Mouse (Mus musculus) forebrain, embryonic 15.5 days (tissue): ENCODE measurements at regions not wholly inside any gene's neighbourhood (a gene's known extent, or its start where the extent isn't known, plus 50 kb on each side); places are given as distances from the start of the nearest gene placed in this dataset.

Source experiments
- ATAC-seq: fragments of 200-750 bp; cut with Nextera tagmentation; replicated peaks from 2 replicates; pipeline ENCODE4 v1.8.0; 2017; ENCODE audit warnings: mild to moderate bottlenecking, moderate TSS enrichment, moderate library complexity
- H3K27ac ChIP-seq: fragments of 300-500 bp; sonication (generic); replicated peaks from 2 replicates; pipeline ENCODE4 v1.5.1; 2015; ENCODE audit warnings: mild to moderate bottlenecking, inconsistent platforms
- H3K27me3 ChIP-seq: fragments of 300-500 bp; sonication (generic); 2 replicates; pipeline ENCODE4 v1.6.1; 2015; ENCODE audit warnings: inconsistent platforms
- H3K36me3 ChIP-seq: fragments of 300-500 bp; sonication (generic); 2 replicates; pipeline ENCODE4 v1.6.1; 2015; ENCODE audit warnings: mild to moderate bottlenecking, inconsistent platforms
- H3K4me1 ChIP-seq: fragments of 300-500 bp; sonication (generic); 2 replicates; pipeline ENCODE4 v1.6.1; 2015; ENCODE audit warnings: inconsistent platforms
- H3K4me2 ChIP-seq: fragments of 300-500 bp; sonication (generic); replicated peaks from 2 replicates; pipeline ENCODE4 v1.6.1; 2015; ENCODE audit warnings: mild to moderate bottlenecking, inconsistent platforms
- H3K4me3 ChIP-seq: fragments of 300-500 bp; sonication (generic); 2 replicates; pipeline ENCODE4 v1.5.1; 2015; ENCODE audit warnings: mild to moderate bottlenecking, inconsistent platforms
- H3K9ac ChIP-seq: fragments of 300-500 bp; sonication (generic); replicated peaks from 2 replicates; pipeline ENCODE4 v1.6.1; 2015; ENCODE audit warnings: mild to moderate bottlenecking, inconsistent platforms
- H3K9me3 ChIP-seq: fragments of 300-500 bp; sonication (generic); 2 replicates; pipeline ENCODE4 v1.6.1; 2016; ENCODE audit warnings: inconsistent platforms
- WGBS: fragments of 180-500 bp; shearing (Covaris S2); methylation state at CpG from one replicate; pipeline ENCODE4 v1.1.7; 2015; ENCODE audit warnings: mixed read lengths; 5-methylcytosine and 5-hydroxymethylcytosine counted together

- WGBS: 88% methylated on average over 6 of the region's 6 CpGs
- H3K36me3 ChIP-seq: no peaks in the 10 kb centered on the region
- H3K9ac ChIP-seq: no peak overlapping the region
- no peak overlapping the region for H3K4me2 ChIP-seq
- no peaks in the 10 kb centered on the region for H3K27me3 ChIP-seq
- H3K4me3 ChIP-seq: no peak overlapping the region
- no peaks in the 10 kb centered on the region for H3K9me3 ChIP-seq
- H3K4me1 ChIP-seq: peaks cover 14% of the 10 kb centered on the region
- ATAC-seq: no peak
- H3K27ac ChIP-seq: no peak overlapping the region
Observed at GRCm38 (mm10) chr10:39244061-39244460, 80.5 kb upstream of the Ccn6 start.

- Histone ChIP-seq H3K27me3 (no peaks in the 10 kb centered on the region), H3K27ac (no peak overlapping the region), H3K36me3 (no peaks in the 10 kb centered on the region), H3K9ac (no peak overlapping the region), H3K4me2 (no peak overlapping the region), H3K4me3 (no peak overlapping the region), H3K4me1 (peaks cover 15% of the 10 kb centered on the region), H3K9me3 (no peaks in the 10 kb centered on the region)
- WGBS: 93% methylated on average over 5 of the region's 5 CpGs
- no peak for ATAC-seq
Observed at GRCm38 (mm10) chr10:39242398-39242797, 78.8 kb upstream of the Ccn6 start.

- Histone ChIP-seq H3K27me3 (no peaks in the 10 kb centered on the region), H3K27ac (no peak overlapping the region), H3K9me3 (no peaks in the 10 kb centered on the region), H3K4me1 (peaks cover 15% of the 10 kb centered on the region), H3K9ac (no peak overlapping the region), H3K36me3 (no peaks in the 10 kb centered on the region), H3K4me3 (no peak overlapping the region), H3K4me2 (no peak overlapping the region)
- 89% methylated on average over 6 of the region's 6 CpGs for WGBS
- ATAC-seq: no peak
Observed at GRCm38 (mm10) chr10:39241922-39242321, 78.3 kb upstream of the Ccn6 start.

DNA sequence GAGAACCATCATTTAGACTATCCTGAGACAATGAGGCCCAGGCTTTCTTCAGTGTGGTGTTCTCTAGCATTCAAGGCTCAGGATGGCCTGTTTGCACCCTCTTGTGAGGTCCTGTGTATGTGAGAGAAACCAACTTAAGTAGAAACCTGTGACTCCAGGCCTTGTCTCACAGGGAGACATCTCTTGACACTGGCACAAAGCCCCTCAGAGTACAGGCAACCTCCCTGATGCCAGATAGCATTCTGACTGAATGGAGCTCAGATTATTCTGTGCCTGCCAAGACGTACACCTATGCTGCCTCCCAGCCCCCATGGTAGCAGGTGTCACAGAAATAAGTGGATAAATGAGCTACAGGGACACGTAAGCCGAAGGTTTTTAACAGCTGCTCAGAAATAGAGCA, 77.9 kb upstream of the Ccn6 start:
- Histone ChIP-seq H3K9ac (no peak overlapping the region), H3K27me3 (no peaks in the 10 kb centered on the region), H3K4me2 (no peak overlapping the region), H3K9me3 (no peaks in the 10 kb centered on the region), H3K27ac (no peak overlapping the region), H3K36me3 (no peaks in the 10 kb centered on the region), H3K4me3 (no peak overlapping the region), H3K4me1 (peaks cover 15% of the 10 kb centered on the region)
- ATAC-seq: no peak
- WGBS: 67% methylated on average over 3 of the region's 3 CpGs

DNA sequence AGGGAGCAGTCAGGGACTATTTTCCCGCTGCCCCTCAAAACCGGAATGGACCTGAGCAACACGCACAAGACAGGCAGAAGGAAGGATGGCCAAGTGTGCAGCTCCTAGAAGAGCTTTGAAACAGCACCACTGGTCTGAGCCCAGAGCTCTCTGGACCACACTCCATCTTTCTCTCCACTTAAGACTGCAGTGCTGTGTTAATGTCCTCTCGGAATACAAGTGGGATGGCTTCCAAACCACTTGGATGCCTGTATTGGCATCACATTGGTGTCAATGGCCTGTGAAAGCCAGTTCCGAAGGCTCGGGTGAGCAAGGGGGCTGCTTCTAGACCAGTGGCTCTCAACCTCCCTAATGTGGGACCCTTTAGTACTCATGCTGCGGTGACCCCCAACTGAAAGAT, 77.4 kb upstream of the Ccn6 start:
- 72% methylated on average over 7 of the region's 7 CpGs for whole genome bisulfite sequencing
- Histone ChIP-seq H3K4me3 (no peak overlapping the region), H3K4me2 (no peak overlapping the region), H3K4me1 (peaks cover 15% of the 10 kb centered on the region), H3K9me3 (no peaks in the 10 kb centered on the region), H3K27ac (no peak overlapping the region), H3K9ac (no peak overlapping the region), H3K27me3 (no peaks in the 10 kb centered on the region), H3K36me3 (no peaks in the 10 kb centered on the region)
- ATAC-seq: 0 out of 2 replicates have a peak, but pooled peaks have one; percentile 5

DNA sequence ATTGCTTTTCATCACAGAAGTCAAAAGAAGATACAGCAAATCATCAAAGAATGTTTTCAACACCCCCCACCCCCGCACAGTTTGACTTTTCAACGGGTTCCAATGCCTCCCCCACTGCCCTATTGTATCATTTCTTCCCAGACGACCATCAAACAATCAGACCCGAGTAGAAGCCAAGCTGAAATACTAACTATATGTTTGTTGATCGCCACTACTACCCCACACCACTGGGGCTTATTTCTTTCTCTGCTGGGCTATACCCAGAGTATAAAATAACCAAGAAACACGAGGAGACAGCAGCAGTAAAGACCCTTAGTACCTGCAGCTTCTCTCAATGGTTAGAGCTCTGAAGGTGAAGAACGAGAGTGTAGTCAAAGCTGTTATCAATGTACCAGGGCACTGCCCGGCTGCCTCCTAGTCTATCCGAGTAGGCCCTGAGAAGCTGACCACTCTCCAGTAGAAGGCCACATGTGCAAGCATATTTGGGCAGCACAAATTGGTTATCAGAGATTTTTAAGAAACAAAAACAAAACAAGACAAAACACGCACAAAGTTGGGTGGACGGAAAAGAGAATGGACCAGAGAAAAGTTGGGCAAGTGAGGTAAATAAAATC, 76.7 kb upstream of the Ccn6 start:
- WGBS: 42% methylated on average over 11 of the region's 11 CpGs
- H3K4me2 ChIP-seq: peak overlapping the region; percentile 34
- no peak overlapping the region for H3K9ac ChIP-seq
- peak overlapping the region; percentile 60; the same call in 1 of the 2 replicates for H3K27ac ChIP-seq
- ATAC-seq: peak; percentile 63
- H3K36me3 ChIP-seq: no peaks in the 10 kb centered on the region
- H3K4me3 ChIP-seq: no peak overlapping the region
- peaks cover 15% of the 10 kb centered on the region for H3K4me1 ChIP-seq
- H3K9me3 ChIP-seq: no peaks in the 10 kb centered on the region
- H3K27me3 ChIP-seq: no peaks in the 10 kb centered on the region

DNA sequence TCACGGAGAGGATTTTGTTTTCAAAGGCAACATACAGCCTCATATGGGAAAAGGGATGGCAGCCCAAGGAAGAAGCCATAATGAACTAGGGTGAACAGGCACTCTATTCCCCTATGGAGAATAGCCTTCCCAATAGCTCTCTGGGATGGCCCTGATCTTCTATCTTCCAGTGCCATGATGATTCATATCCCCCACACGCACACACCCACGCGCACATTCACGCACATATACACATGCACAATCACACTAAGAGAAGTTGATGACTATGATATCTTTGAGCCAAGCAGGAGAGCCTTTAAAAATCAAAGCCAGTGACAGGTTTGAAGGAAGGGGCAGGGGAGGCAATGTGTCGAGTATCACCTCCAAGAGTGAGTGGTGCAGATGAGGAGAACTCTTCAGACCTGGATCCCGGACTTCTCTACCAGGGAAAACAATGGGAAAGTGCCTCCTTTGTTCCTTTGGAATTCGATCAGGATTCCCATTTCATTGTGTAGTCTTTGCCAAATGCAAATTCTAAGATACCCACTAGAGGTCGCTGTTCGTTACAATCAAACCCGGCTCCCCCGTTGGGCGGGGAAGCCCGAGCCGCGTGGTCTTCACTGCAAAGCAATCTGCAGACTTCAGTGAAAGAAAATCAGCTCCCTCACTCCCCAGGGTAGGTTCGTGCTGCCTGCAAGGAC, 76.0 kb upstream of the Ccn6 start:
- H3K4me2 ChIP-seq: peak overlapping the region; percentile 34
- peak; percentile 91 for ATAC-seq
- H3K4me3 ChIP-seq: no peak overlapping the region
- no peaks in the 10 kb centered on the region for H3K36me3 ChIP-seq
- H3K27ac ChIP-seq: peak overlapping the region; percentile 60; the same call in 1 of the 2 replicates
- no peaks in the 10 kb centered on the region for H3K9me3 ChIP-seq
- WGBS: 17% methylated on average over 17 of the region's 17 CpGs
- H3K9ac ChIP-seq: 0 out of 2 replicates have a peak overlapping the region, but pooled peaks have one; percentile 14
- no peaks in the 10 kb centered on the region for H3K27me3 ChIP-seq
- H3K4me1 ChIP-seq: peaks cover 15% of the 10 kb centered on the region

- Histone ChIP-seq H3K4me2 (no peak overlapping the region), H3K4me1 (peaks cover 15% of the 10 kb centered on the region), H3K27ac (no peak overlapping the region), H3K4me3 (no peak overlapping the region), H3K9me3 (no peaks in the 10 kb centered on the region), H3K27me3 (no peaks in the 10 kb centered on the region), H3K9ac (no peak overlapping the region), H3K36me3 (no peaks in the 10 kb centered on the region)
- ATAC-seq: no peak
- WGBS: 61% methylated on average over 10 of the region's 10 CpGs
Observed at GRCm38 (mm10) chr10:39238596-39238995, 75.0 kb upstream of the Ccn6 start.

GRCm38 (mm10) chr10:39237549-39237948, 74.0 kb upstream of the Ccn6 start:
- Histone ChIP-seq H3K9me3 (no peaks in the 10 kb centered on the region), H3K4me3 (no peak overlapping the region), H3K9ac (no peak overlapping the region), H3K27ac (no peak overlapping the region), H3K4me1 (peaks cover 15% of the 10 kb centered on the region), H3K27me3 (no peaks in the 10 kb centered on the region), H3K36me3 (no peaks in the 10 kb centered on the region), H3K4me2 (no peak overlapping the region)
- ATAC-seq: no peak
- WGBS: 96% methylated on average over 4 of the region's 4 CpGs

DNA sequence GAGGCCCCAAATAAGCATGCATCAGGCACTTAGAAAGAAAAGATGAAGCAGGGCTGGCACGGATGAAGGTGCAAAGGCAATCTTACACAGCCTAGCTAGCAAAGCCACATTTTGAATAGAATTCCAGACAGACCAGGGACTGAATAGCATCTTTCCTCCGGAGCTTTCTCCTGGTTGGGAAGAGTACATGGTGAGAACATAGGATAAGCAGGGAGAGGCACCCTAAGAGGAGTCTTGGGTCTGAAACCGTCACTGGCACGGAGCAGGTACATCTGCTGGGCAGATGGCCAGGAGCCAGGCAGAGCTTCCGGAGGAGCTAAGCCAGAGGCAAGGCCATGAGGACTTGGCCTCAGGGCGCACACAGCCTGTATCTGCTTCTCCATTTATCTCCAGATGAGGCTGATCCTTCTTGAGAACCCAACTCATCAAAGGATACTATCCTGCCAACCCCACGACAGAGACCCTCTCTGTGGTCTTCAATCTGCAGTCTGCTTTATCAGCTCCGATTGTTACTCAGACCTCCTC, 70.4 kb upstream of the Ccn6 start:
- H3K4me2 ChIP-seq: no peak overlapping the region
- H3K4me3 ChIP-seq: no peak overlapping the region
- no peaks in the 10 kb centered on the region for H3K4me1 ChIP-seq
- ATAC-seq: no peak
- H3K27ac ChIP-seq: no peak overlapping the region
- WGBS: 78% methylated on average over 8 of the region's 8 CpGs
- no peaks in the 10 kb centered on the region for H3K9me3 ChIP-seq
- no peak overlapping the region for H3K9ac ChIP-seq
- H3K36me3 ChIP-seq: no peaks in the 10 kb centered on the region
- no peaks in the 10 kb centered on the region for H3K27me3 ChIP-seq

DNA sequence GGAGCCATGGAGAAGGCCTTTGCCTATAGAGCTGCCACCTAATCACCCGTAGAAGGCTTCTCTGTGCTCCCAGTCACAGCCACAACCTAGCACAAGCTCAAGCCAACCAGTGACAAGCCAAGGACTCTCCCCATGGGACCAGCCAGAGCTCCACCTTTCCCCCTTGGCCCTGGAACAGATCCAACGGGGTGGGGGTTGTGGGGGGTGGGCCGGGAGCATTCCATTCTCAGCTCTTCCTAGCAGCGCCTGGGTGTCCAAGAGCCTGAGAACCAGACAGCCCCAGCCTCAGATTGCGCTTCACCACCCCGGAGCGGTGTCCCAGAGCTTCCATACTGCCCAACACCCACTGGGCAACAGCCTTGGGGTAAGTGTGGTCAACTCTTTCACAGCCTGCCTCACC, 69.6 kb upstream of the Ccn6 start:
- Histone ChIP-seq H3K4me1 (peaks cover 4% of the 10 kb centered on the region), H3K27me3 (no peaks in the 10 kb centered on the region), H3K9me3 (no peaks in the 10 kb centered on the region), H3K27ac (no peak overlapping the region), H3K4me3 (no peak overlapping the region), H3K4me2 (no peak overlapping the region), H3K36me3 (no peaks in the 10 kb centered on the region), H3K9ac (no peak overlapping the region)
- ATAC-seq: no peak
- 79% methylated on average over 7 of the region's 7 CpGs for WGBS

DNA sequence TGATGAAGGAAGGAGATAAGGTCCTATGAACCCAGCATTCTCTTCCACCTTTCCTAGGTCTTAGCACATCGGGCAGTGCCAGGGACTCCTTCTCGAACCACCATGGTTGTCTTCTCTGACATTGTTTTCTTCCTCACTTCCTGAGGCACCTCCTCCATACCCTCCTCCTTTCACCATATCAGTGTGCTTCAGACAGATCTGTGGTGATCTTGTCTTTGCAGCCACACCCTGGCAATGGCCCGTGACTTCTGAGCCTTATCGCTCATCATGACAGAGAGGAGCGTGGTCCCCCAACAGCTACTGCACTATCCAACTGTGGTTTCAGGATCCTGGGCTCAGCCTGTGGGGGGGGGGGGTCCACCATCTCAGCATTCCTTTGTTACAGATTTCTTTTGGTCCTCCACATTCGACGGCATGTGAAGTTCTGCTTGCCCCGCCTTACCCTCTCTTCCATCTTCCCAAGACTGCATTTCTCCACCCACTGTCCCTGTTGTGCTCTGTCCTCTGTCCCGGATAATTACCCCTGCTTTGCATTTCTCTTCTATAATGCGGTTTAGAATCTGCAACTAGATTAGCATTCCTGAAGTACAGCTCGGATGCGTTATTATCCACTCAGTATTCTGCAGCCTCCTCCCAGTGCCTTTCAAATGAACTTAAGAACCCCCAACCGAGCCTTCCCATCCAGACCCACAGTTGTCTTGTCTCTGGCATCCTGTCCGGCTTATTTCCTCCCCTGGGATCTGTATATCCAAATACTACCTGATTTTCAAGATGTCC, 67.2 kb upstream of the Ccn6 start:
- H3K4me2 ChIP-seq: no peak overlapping the region
- H3K9me3 ChIP-seq: no peaks in the 10 kb centered on the region
- peak; percentile 39; the same call in 1 of the 2 replicates for ATAC-seq
- no peak overlapping the region for H3K9ac ChIP-seq
- WGBS: 41% methylated on average over 14 of the region's 14 CpGs
- no peaks in the 10 kb centered on the region for H3K36me3 ChIP-seq
- H3K4me3 ChIP-seq: no peak overlapping the region
- H3K27me3 ChIP-seq: no peaks in the 10 kb centered on the region
- H3K4me1 ChIP-seq: peaks cover 19% of the 10 kb centered on the region
- H3K27ac ChIP-seq: no peak overlapping the region
